Mouse (Mus musculus) adrenal gland, postnatal 25 days (tissue): Measurements from ENCODE around the gene 1700003E16Rik. TPM values are rescaled to one million over a fixed set of nuclear protein-coding genes. Genes with fewer than 3 reads are reported as not detected.

Experiments used
- DNase-seq: peaks from one replicate; pipeline ENCODE4 v3.0.0; 2021; ENCODE audit warnings: mixed read lengths
- total RNA-seq: library from RNA; stranded (reverse); gene quantifications from 2 replicates; pipeline ENCODE4 v1.2.3, GENCODE M21; 2021

1700003E16Rik gene
- total RNA-seq, 1 experiment from 2014 or later, result 0.61 TPM

DNA sequence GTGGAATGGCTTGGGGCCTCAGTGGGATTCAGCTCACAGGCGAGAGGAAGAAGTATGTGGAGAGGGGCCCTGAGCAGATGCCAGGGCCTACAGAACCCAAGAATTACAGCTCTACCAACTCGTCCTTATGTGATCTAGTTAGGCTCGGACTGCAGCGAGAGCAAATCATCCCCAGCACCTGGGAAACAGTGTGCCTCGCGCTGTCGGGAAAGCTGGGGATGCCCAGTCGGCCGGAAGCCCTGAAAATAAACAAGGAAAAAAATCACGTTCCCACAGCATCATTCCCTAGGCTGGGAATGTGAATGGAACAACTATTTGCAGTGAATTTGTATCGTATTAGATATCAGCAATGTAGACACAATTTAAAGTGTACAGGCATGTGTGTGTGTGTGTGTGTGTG is 50.1 kb downstream of the 1700003E16Rik start:
- no peak for DNase-seq

DNA sequence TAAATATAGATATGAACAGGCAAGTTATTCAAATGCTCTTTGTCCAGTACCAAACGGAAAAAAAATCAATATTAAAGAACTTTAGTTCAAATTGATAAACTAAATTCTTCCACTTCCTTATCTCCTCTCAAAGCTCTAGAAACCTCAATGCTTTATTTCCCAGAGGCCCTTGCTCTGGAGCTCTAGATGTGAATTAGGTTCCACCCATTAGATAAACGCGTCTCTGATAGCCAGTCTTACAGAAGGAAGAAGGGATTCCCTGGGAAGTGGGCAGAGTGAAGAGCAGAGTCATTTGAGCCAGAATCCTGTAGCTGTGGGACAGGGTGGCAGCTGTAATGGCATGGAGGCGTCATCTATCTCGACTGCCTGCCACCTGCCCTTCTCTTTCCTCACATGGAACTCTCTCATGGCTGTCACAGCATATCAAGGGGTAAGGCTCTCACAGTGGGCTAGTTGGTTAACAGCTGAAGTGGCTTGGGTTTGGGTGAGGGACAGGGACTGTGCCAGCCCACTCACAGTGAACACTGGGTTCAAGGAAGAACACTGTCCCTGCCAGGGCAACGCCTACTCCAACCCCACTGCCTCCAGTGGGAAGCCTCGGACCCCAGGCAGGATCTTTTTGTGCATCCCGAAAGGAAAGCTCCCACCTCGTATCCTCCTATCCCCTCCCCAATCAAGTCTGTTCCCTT is 51.3 kb downstream of the 1700003E16Rik start:
- DNase-seq, result no peak

DNA sequence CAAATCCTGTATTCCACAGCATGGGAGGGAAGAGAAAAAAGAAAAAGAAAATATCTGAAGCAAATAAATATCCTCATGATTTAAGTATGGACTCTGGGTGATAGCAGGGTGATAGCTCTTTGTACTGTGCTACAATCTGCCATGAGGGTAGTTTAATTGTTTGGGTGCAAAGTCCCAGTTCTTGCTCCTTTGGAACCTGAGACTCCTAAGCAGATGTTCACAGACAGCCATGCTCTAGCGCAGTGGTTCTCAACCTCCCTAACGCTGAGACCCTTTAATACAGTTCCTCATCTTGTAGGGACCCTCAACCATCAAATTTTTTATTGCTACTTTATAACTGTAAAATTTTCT is 51.8 kb downstream of the 1700003E16Rik start:
- no peak for DNase-seq

DNA sequence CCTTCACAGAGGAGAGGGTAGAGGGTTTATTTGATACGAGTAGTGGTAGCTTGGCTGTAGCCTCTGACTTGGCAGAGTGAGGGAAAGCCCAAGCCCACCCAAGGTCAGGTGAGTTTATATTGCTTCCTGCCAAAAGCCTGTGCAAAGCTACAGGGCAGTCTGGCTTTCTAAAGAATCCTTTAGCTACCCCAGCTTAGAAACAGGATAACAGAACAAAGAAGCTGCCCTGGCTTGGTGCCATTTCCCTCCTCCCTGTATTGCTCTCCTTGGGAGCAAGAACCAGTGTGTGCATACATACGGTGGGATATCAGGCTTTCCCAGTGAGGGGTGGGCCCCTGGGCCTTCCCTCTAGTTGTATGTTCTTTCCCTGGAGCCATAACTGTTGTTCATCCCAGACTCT is 54.3 kb downstream of the 1700003E16Rik start:
- DNase-seq, result no peak

DNA sequence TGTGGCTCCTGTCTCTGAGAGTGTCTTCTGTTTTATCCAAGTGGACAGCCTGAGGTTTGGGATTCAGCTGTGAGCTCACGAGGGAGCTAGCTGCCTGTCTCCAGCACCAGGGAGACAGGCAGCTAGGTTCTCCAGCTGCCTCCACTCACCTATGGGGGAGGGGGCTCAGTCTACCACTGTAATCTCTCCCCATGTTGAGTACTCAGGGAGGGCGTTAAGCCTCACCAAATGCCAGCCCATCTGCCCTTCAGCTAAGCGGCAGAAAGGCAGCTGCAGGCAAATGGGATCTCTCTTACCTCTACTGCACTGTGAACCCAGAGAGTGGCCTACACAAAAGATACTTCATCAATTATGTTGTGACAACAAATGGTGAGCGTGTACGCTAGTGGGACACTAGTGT is 55.3 kb downstream of the 1700003E16Rik start:
- DNase-seq, result no peak

Other genes starting within 250 kb of the 1700003E16Rik start
- 1.00 and 1.4 TPM in 2 replicates for gene Sema4f, start 216.6 kb upstream of the 1700003E16Rik start, total RNA-seq
- not detected in 2 replicates for gene M1ap, start 209.5 kb upstream of the 1700003E16Rik start, total RNA-seq
- gene Dok1, start 122.9 kb upstream of the 1700003E16Rik start, total RNA-seq, result 10.1 and 15.9 TPM in 2 replicates
- 2.3 and 2.5 TPM in 2 replicates for gene Loxl3, start 122.2 kb upstream of the 1700003E16Rik start, total RNA-seq
- 214 TPM in 2 replicates for gene Aup1, start 101.9 kb upstream of the 1700003E16Rik start, total RNA-seq
- gene Htra2, start 101.1 kb upstream of the 1700003E16Rik start, total RNA-seq, result 59.1 and 70.1 TPM in 2 replicates
- 4.0 and 4.4 TPM in 2 replicates for gene Dqx1, start 98.6 kb upstream of the 1700003E16Rik start, total RNA-seq
- gene Tlx2, start 86.1 kb upstream of the 1700003E16Rik start, total RNA-seq, result 14.0 and 14.2 TPM in 2 replicates
- gene Pcgf1, start 78.5 kb upstream of the 1700003E16Rik start, total RNA-seq, result 61.8 and 64.2 TPM in 2 replicates
- 11.6 and 22.8 TPM in 2 replicates for gene Lbx2, start 70.0 kb upstream of the 1700003E16Rik start, total RNA-seq
- 10.3 and 10.4 TPM in 2 replicates for gene Ccdc142, start 54.8 kb upstream of the 1700003E16Rik start, total RNA-seq
- 10.6 and 12.1 TPM in 2 replicates for gene Gm42688, start 54.8 kb upstream of the 1700003E16Rik start, total RNA-seq
- 92.9 and 112 TPM in 2 replicates for gene Mrpl53, start 47.4 kb upstream of the 1700003E16Rik start, total RNA-seq
- 76.1 and 82.2 TPM in 2 replicates for gene Mogs, start 40.9 kb upstream of the 1700003E16Rik start, total RNA-seq
- gene Wbp1, start 34.8 kb upstream of the 1700003E16Rik start, total RNA-seq, result 92.3 and 118 TPM in 2 replicates
- 24.3 and 31.3 TPM in 2 replicates for gene Ino80b, start 31.0 kb upstream of the 1700003E16Rik start, total RNA-seq
- 17.6 and 22.6 TPM in 2 replicates for gene Rtkn, start 20.9 kb upstream of the 1700003E16Rik start, total RNA-seq
- gene Wdr54, start within 50 bp of the 1700003E16Rik start, total RNA-seq, result 1.2 and 5.1 TPM in 2 replicates
- gene Dctn1, start 9.5 kb downstream of the 1700003E16Rik start, total RNA-seq, result 138 and 172 TPM in 2 replicates
- gene Slc4a5, start 63.4 kb downstream of the 1700003E16Rik start, total RNA-seq, result 0.12 TPM in 1 of 2 replicates, not detected in the other
- 29.2 and 47.6 TPM in 2 replicates for gene Mthfd2, start 169.5 kb downstream of the 1700003E16Rik start, total RNA-seq
- 81.3 and 81.9 TPM in 2 replicates for gene Mob1a, start 169.6 kb downstream of the 1700003E16Rik start, total RNA-seq
- gene Bola3, start 192.7 kb downstream of the 1700003E16Rik start, total RNA-seq, result 193 and 211 TPM in 2 replicates